Mouse (Mus musculus) cerebral cortex, adult 2 months (tissue): Measurements from ENCODE around the gene Clba1.

Experiments used
- WGBS: fragments of 180-500 bp; shearing (Covaris S2); methylation state at CpG from one replicate; pipeline ENCODE4 v1.1.7; 2018; 5-methylcytosine and 5-hydroxymethylcytosine counted together

The Clba1 gene

GRCm38 (mm10) chr12:112816866-112817265, 8.1 kb downstream of the Clba1 start:
- 59% methylated on average over 7 of the region's 7 CpGs for WGBS

GRCm38 (mm10) chr12:112819057-112819662, 10.4 kb downstream of the Clba1 start:
- 79% methylated on average over 8 of the region's 8 CpGs for WGBS

DNA sequence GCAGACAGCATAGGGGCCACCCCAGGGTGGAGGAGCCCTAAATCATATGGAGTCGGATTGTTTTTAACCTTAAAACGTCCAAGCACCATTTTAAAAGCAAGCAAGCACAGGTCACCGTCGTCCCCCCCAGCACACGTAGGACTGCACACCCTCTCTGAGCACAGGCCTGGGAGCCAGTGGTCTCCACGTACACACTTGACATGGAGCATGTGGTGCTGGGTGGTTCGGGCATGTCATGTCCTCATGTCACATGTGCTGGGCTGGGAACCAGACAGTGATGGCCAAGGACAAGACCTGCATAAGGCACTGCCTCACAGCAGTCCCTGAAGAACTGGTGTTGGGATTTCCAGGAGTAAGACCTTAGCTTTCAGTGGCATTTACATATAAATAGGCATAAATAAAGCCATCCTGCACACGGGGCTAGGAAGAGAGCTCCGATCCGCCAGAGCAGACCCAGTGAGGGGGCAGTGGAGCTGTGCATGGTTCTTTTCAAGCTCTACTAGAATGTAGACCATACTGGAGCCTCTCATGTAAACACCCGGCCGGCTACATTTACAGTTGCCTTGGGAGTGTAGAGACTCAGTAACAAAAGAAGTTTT, 11.8 kb downstream of the Clba1 start:
- 73% methylated on average over 12 of the region's 12 CpGs for WGBS

DNA sequence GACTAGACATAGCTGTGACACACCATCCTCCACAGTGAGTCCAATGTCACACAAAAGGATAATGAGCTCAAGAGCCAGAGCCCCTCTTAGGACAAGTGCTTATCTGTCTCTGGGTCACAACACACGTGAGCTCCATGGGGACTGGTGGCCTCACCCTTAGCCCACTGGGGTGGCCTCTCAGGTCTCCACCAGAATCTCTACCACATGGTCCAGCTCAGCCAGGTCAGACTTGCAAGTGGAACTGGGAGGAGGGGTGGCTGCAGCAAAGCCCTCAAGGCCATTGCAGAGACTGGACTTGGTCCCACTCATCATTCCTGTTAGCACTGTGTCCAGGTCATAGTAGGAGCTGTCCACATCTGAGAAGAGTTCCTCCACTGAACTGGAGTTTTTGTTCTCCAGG, 12.5 kb downstream of the Clba1 start:
- 63% methylated on average over 1 of the region's 1 CpGs for WGBS

- WGBS = 65% methylated on average over 4 of the region's 4 CpGs
Observed at GRCm38 (mm10) chr12:112821974-112822373, 13.2 kb downstream of the Clba1 start.

- 77% methylated on average over 2 of the region's 2 CpGs for WGBS
Observed at GRCm38 (mm10) chr12:112822676-112823075, 13.9 kb downstream of the Clba1 start.

GRCm38 (mm10) chr12:112823221-112823620, 14.5 kb downstream of the Clba1 start:
- 34% methylated on average over 4 of the region's 4 CpGs for WGBS

GRCm38 (mm10) chr12:112825901-112826300, 17.2 kb downstream of the Clba1 start:
- WGBS = 46% methylated on average over 5 of the region's 5 CpGs

- under 1% methylated on average over 49 of the region's 51 CpGs for whole genome bisulfite sequencing
Observed at GRCm38 (mm10) chr12:112828501-112829243, 19.9 kb downstream of the Clba1 start.

- WGBS = 1% methylated on average over 72 of the region's 72 CpGs
Observed at GRCm38 (mm10) chr12:112829244-112829864, 20.6 kb downstream of the Clba1 start, which contains the start of gene Cdca4. Gene Cdca4, minus strand, starts transcription at chr12:112829423.

DNA sequence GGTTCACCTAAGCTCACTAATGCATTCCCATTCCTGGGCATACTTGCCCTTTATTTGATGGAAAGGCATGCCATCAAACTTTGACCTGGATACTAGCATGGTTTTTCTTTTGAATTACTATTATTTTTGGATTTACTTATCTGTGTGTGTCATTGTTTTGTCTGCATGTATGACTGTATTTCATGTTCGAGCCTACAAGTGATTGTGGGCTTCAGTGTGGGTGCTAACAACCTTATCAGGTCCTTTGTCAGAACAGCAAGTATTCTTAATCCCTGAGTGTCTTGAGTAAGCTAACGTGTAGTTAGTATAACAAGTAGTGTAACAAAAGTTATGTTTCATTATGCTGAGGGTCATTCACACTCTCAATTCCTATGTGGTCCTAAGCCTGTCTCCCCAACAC, 21.4 kb downstream of the Clba1 start:
- 4% methylated on average over 2 of the region's 2 CpGs for WGBS

GRCm38 (mm10) chr12:112830570-112830969, 21.8 kb downstream of the Clba1 start:
- WGBS = 80% methylated on average over 3 of the region's 3 CpGs

DNA sequence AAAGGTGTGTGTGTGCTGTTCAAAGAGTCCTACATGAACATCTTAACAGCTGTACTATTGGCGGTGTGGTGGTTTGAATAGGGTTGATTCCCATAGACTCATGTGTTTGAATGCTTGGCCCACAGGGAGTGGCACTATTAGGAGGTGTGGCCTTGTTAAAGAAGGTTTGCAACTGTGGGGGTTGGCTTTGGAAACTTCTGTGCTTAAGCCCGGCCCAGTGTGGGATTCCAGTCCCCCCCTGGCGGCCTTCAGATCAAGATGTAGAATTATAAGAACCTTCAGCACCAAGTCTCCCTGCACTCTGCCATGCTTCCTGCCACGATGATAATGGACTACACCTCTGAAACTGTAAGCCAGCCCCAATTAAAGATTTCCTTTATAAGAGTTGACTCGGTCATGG, 23.7 kb downstream of the Clba1 start:
- 92% methylated on average over 5 of the region's 5 CpGs for WGBS

DNA sequence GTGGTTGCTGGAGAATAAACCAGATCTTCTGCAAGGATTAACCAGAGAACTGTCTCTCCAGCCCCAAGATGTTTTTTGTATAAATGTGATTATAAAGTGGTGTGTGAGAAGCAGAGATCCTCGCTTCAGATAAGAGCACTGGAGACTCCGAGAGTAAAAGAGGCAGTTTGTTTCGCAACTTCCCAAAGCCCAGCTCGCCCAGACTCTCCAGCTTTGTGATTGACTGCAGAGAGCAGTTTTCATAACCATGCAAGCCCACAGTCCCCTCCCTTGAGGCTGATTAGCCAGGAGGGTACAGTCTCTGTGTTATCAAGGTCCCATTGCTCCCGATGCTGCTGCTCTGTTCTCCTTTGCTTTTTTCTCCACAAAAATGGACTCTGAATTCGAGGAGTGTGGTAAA, 24.8 kb downstream of the Clba1 start:
- WGBS = 83% methylated on average over 6 of the region's 6 CpGs

GRCm38 (mm10) chr12:112835046-112835445, 26.3 kb downstream of the Clba1 start:
- 65% methylated on average over 2 of the region's 2 CpGs for WGBS

GRCm38 (mm10) chr12:112840209-112841086, 31.7 kb downstream of the Clba1 start:
- 80% methylated on average over 25 of the region's 25 CpGs for WGBS

- 70% methylated on average over 4 of the region's 4 CpGs for WGBS
Observed at GRCm38 (mm10) chr12:112841338-112841892, 32.7 kb downstream of the Clba1 start.

- WGBS = 65% methylated on average over 2 of the region's 2 CpGs
Observed at GRCm38 (mm10) chr12:112842128-112842527, 33.4 kb downstream of the Clba1 start.

DNA sequence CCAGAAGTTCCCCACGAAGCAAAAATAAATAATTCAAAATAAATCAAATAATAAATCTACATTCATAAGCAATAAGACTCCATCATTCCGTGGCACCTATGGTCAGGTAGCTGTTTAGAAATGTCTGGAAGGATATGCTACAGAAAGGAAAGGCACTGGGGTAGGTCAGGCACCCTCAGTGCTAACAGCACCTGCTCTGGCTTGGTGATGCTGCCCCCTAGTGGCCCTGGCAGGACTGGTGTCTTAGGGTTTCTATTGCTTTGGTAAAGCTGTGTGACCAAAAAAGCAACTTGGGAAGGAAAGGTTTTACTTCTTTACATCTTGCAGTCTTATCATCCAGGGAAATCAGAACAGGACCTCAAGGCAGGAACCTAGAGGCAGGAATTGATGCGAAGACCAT, 35.1 kb downstream of the Clba1 start:
- WGBS = 25% methylated on average over 3 of the region's 3 CpGs

- WGBS = 98% methylated on average over 2 of the region's 2 CpGs
Observed at GRCm38 (mm10) chr12:112847880-112848279, 39.1 kb downstream of the Clba1 start.
